Mouse (Mus musculus): Measurements from ENCODE around the gene Azgp1. TPM values are rescaled to one million over a fixed set of nuclear protein-coding genes. Genes with fewer than 3 reads are reported as not detected.
A peak's percentile ranks its signal among the peaks of the same experiment; 100 is the strongest.

Gene Azgp1
- polyA plus RNA-seq, 1 experiment from 2014 or later, result not detected

DNA sequence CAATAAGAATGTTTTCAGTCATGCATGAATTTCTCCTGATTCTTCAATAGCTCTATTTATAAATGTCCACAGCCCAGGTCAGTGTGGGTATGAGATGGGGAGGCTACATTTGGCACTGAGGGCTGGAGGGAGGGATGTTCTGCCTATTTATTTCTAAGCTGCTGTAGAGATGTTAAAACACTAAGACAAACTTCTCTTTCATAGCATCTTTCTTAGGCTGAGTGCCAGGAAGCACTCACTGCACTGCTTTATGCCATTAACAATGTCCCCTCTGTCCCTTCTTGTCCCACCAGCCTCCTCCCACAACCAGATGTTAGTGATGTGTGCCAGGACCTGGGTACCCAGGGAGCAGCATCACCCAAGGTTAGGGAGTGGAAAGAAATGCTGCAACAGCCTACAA lies 14.8 kb upstream of the Azgp1 start:
- peak; percentile 78 for ATAC-seq
- no peak overlapping the region for H3K4me3 ChIP-seq (ENCODE audit: low read length)

DNA sequence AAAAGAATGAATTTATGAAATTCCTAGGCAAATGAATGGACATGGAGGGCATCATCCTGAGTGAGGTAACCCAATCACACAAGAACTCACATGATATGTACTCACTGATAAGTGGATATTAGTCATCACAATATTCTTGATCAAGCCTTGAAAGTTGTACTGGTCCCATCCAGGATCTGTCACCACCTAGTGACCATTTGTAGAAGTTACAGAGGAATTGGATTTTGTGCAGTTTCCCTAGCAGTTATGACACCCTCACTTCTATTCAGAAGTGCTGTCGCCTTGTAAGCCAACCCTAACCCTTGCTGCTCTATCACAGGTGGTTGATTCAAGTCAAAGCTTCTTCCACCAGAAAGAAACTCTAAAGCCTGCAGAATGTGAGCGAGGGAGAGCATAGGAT lies 8.2 kb upstream of the Azgp1 start:
- Histone ChIP-seq H3K27ac (ENCODE audit: low read depth, low read length) (no peak overlapping the region), H3K4me2 (ENCODE audit: low read length) (no peak overlapping the region), H3K9me3 (ENCODE audit: control insufficient read depth, low read length) (no peaks in the 10 kb centered on the region), H3K27me3 (replicated peaks; ENCODE audit: control insufficient read depth, insufficient read depth, low read length) (no peaks in the 10 kb centered on the region), H3K36me3 (ENCODE audit: control insufficient read depth, insufficient read depth, low read length) (no peaks in the 10 kb centered on the region), H3K9ac (ENCODE audit: low read depth, low read length) (no peak overlapping the region), H3K4me3 (ENCODE audit: low read length) (no peak overlapping the region), H3K4me1 (ENCODE audit: control insufficient read depth, insufficient read depth, low read depth, low read length) (no peaks in the 10 kb centered on the region)
- ATAC-seq, result no peak
- WGBS, result 64% methylated on average over 2 of the region's 2 CpGs

More for the DNA sequence above, 14.8 kb upstream of the Azgp1 start:
- Histone ChIP-seq H3K4me2 (ENCODE audit: low read length) (no peak overlapping the region), H3K27ac (ENCODE audit: low read depth, low read length) (no peak overlapping the region), H3K36me3 (ENCODE audit: control insufficient read depth, insufficient read depth, low read length) (no peaks in the 10 kb centered on the region), H3K9me3 (ENCODE audit: control insufficient read depth, low read length) (no peaks in the 10 kb centered on the region), H3K9ac (ENCODE audit: low read depth, low read length) (no peak overlapping the region), H3K4me1 (ENCODE audit: control insufficient read depth, insufficient read depth, low read depth, low read length) (no peaks in the 10 kb centered on the region), H3K27me3 (replicated peaks; ENCODE audit: control insufficient read depth, insufficient read depth, low read length) (no peaks in the 10 kb centered on the region)

DNA sequence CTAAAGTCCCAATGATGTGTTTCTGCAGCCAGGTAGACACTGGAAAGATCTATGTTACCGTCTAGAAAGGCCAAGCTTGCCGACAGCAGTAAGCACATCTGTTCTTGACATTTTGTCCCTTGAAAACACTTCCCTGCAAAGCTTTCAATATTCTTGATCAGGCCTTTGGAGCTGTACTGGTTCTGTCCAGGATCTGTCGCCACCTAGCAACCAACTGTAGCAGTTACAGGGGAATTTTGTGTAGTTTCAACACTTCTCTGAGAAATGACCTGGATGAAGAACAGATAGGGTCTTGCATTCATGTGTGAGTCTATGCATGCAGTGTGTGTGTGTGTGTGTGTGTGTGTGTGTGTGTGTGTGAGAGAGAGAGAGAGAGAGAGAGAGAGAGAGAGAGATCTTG lies 7.6 kb upstream of the Azgp1 start:
- WGBS, result 49% methylated on average over 3 of the region's 3 CpGs
- Histone ChIP-seq H3K4me3 (ENCODE audit: low read length) (no peak overlapping the region), H3K36me3 (ENCODE audit: control insufficient read depth, insufficient read depth, low read length) (no peaks in the 10 kb centered on the region), H3K9ac (ENCODE audit: low read depth, low read length) (no peak overlapping the region), H3K4me1 (ENCODE audit: control insufficient read depth, insufficient read depth, low read depth, low read length) (no peaks in the 10 kb centered on the region), H3K9me3 (ENCODE audit: control insufficient read depth, low read length) (no peaks in the 10 kb centered on the region), H3K27me3 (replicated peaks; ENCODE audit: control insufficient read depth, insufficient read depth, low read length) (no peaks in the 10 kb centered on the region), H3K27ac (ENCODE audit: low read depth, low read length) (no peak overlapping the region), H3K4me2 (ENCODE audit: low read length) (no peak overlapping the region)
- no peak for ATAC-seq

DNA sequence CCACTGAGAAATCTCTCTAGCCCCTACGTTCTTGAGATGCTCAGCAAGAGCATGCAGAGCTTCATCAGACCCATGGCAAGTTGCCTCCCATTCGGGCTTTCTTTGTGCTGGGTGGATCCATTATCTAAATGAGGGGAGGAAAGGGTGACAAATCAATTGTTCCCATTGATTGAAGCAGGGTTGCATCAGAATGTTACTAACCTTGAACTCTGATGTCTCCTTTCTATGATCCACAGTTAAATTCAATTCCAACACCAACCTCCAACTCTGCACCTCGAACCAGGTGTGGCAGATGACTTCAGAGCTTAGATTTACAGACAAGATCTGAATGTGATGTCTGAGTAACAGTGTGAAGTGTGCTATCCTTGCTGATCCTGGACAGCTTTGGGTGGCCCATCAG lies 6.6 kb upstream of the Azgp1 start:
- Histone ChIP-seq H3K4me1 (ENCODE audit: control insufficient read depth, insufficient read depth, low read depth, low read length) (no peaks in the 10 kb centered on the region), H3K9me3 (ENCODE audit: control insufficient read depth, low read length) (no peaks in the 10 kb centered on the region), H3K4me3 (ENCODE audit: low read length) (no peak overlapping the region), H3K27ac (ENCODE audit: low read depth, low read length) (no peak overlapping the region), H3K27me3 (replicated peaks; ENCODE audit: control insufficient read depth, insufficient read depth, low read length) (no peaks in the 10 kb centered on the region), H3K4me2 (ENCODE audit: low read length) (no peak overlapping the region), H3K9ac (ENCODE audit: low read depth, low read length) (no peak overlapping the region), H3K36me3 (ENCODE audit: control insufficient read depth, insufficient read depth, low read length) (no peaks in the 10 kb centered on the region)
- 56% methylated on average over 3 of the region's 3 CpGs for WGBS
- no peak for ATAC-seq

DNA sequence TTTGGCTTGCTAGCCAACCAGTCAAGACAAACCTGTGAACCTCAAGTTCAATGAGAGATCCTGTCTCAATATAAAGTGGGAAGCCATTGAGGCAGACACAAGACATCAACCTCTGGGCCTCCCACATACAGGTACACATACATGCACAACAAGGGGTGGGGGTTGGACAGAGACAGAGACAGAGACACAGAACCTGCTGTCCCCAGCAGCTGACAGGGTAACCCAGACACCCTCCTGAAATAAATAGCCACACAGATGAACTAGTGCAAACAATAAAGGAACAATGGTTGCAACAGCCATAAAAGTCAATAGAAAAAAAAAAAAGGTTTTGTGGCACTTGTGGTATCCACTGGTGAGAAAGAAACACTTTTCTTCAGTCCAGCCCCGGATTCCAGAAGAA lies 5.9 kb upstream of the Azgp1 start:
- H3K4me2 ChIP-seq (ENCODE audit: low read length), result no peak overlapping the region
- ATAC-seq, result no peak
- no peaks in the 10 kb centered on the region for H3K4me1 ChIP-seq (ENCODE audit: control insufficient read depth, insufficient read depth, low read depth, low read length)
- H3K9ac ChIP-seq (ENCODE audit: low read depth, low read length), result no peak overlapping the region
- no peaks in the 10 kb centered on the region for H3K27me3 ChIP-seq (replicated peaks; ENCODE audit: control insufficient read depth, insufficient read depth, low read length)
- no peaks in the 10 kb centered on the region for H3K9me3 ChIP-seq (ENCODE audit: control insufficient read depth, low read length)
- H3K36me3 ChIP-seq (ENCODE audit: control insufficient read depth, insufficient read depth, low read length), result no peaks in the 10 kb centered on the region
- no peak overlapping the region for H3K4me3 ChIP-seq (ENCODE audit: low read length)
- H3K27ac ChIP-seq (ENCODE audit: low read depth, low read length), result no peak overlapping the region
- 66% methylated on average over 1 of the region's 1 CpGs for WGBS

DNA sequence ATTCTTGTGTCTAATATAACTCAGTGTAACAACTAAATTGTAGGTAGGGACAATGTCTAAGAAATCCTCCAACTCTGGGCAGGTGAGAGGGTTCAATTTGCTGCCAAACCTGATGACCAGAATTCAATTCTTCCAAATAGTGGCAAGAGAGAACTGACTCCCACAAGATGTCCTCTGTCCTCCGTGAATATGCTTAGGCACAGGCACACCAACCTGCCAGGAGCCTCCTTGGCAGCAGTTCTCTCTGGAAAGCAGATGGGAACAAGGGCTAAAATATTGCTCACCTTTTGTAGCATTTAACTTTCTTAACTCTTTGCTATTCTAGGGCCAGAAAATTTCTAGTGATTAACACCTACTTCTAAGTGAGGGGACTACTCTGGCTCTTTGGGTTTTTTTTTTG lies 4.0 kb upstream of the Azgp1 start:
- no peak overlapping the region for H3K27ac ChIP-seq (ENCODE audit: low read depth, low read length)
- no peaks in the 10 kb centered on the region for H3K27me3 ChIP-seq (replicated peaks; ENCODE audit: control insufficient read depth, insufficient read depth, low read length)
- no peaks in the 10 kb centered on the region for H3K36me3 ChIP-seq (ENCODE audit: control insufficient read depth, insufficient read depth, low read length)
- H3K9me3 ChIP-seq (ENCODE audit: control insufficient read depth, low read length), result no peaks in the 10 kb centered on the region
- H3K4me2 ChIP-seq (ENCODE audit: low read length), result no peak overlapping the region
- H3K4me1 ChIP-seq (ENCODE audit: control insufficient read depth, insufficient read depth, low read depth, low read length), result no peaks in the 10 kb centered on the region
- no peak overlapping the region for H3K9ac ChIP-seq (ENCODE audit: low read depth, low read length)
- no peak for ATAC-seq
- 58% methylated on average over 1 of the region's 1 CpGs for WGBS
- no peak overlapping the region for H3K4me3 ChIP-seq (ENCODE audit: low read length)

DNA sequence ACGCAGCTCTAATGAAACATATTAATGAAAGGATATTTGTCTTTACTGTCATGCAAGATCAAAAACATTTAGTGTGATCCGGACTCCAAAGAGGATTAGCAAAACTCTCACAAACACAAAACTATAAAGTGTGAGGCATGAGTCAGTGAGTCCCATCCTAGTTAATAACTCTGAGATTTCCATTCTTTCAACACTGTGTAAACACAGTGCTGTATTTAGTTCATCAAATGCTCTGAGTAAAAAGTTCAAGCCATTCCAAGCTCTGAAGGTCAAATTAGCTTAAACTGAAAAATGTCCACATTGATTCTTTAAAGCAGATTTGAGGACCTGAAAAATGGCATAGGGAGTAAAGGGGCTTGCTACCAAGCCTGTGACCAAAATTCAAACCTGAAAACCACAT lies 2.2 kb upstream of the Azgp1 start:
- no peak overlapping the region for H3K9ac ChIP-seq (ENCODE audit: low read depth, low read length)
- no peaks in the 10 kb centered on the region for H3K27me3 ChIP-seq (replicated peaks; ENCODE audit: control insufficient read depth, insufficient read depth, low read length)
- H3K4me1 ChIP-seq (ENCODE audit: control insufficient read depth, insufficient read depth, low read depth, low read length), result no peaks in the 10 kb centered on the region
- no peak overlapping the region for H3K4me3 ChIP-seq (ENCODE audit: low read length)
- H3K27ac ChIP-seq (ENCODE audit: low read depth, low read length), result no peak overlapping the region
- ATAC-seq, result no peak
- H3K4me2 ChIP-seq (ENCODE audit: low read length), result no peak overlapping the region
- H3K9me3 ChIP-seq (ENCODE audit: control insufficient read depth, low read length), result no peaks in the 10 kb centered on the region
- no peaks in the 10 kb centered on the region for H3K36me3 ChIP-seq (ENCODE audit: control insufficient read depth, insufficient read depth, low read length)
- WGBS, result 84% methylated on average over 2 of the region's 2 CpGs

DNA sequence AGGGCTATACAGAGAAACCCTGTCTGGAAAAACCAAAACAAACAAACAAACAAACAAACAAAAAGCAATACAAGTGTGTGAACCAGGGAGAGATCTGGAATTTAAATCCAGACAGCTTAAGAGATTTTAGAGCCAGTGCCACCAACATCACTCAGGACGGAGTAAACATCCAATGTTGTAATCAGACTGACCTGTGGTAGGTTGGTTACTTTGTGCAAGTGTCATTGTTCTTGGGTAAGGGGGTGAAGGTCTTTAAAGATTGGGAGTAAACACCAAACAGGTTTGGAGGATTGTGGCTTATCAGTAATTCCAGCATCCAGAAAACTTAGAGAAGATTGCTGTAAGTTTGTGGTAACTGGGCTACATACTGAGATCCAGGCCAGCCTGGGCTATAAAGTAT lies 5.0 kb downstream of the Azgp1 start:
- ATAC-seq, result no peak
- Histone ChIP-seq H3K27me3 (replicated peaks; ENCODE audit: control insufficient read depth, insufficient read depth, low read length) (no peaks in the 10 kb centered on the region), H3K9ac (ENCODE audit: low read depth, low read length) (no peak overlapping the region), H3K9me3 (ENCODE audit: control insufficient read depth, low read length) (no peaks in the 10 kb centered on the region), H3K27ac (ENCODE audit: low read depth, low read length) (no peak overlapping the region), H3K4me3 (ENCODE audit: low read length) (no peak overlapping the region), H3K4me2 (ENCODE audit: low read length) (no peak overlapping the region), H3K4me1 (ENCODE audit: control insufficient read depth, insufficient read depth, low read depth, low read length) (no peaks in the 10 kb centered on the region), H3K36me3 (ENCODE audit: control insufficient read depth, insufficient read depth, low read length) (no peaks in the 10 kb centered on the region)
- WGBS, result 100% methylated on average over 1 of the region's 1 CpGs

DNA sequence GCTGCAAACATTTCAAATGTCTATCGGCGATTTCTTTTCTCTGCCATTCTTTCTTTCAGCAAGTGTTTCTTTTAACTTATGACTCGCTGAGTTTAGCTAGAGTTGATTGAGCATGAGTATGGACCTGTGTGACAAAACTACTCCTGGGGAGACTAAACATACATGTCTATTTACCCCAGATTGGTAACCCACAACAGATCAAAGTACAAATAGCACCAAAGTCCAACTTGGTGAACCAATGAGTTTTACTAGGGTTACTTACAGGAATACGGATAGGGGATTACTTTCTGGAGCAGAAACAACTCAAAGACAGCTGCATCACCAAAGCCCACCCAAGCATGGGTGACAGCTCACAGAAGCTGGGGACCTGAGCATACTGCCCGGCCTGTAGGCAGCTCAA lies 28.1 kb downstream of the Azgp1 start:
- no peak for ATAC-seq
- Histone ChIP-seq H3K9ac (ENCODE audit: low read depth, low read length) (no peak overlapping the region), H3K4me3 (ENCODE audit: low read length) (no peak overlapping the region), H3K4me1 (ENCODE audit: control insufficient read depth, insufficient read depth, low read depth, low read length) (no peaks in the 10 kb centered on the region), H3K27ac (ENCODE audit: low read depth, low read length) (no peak overlapping the region), H3K9me3 (ENCODE audit: control insufficient read depth, low read length) (no peaks in the 10 kb centered on the region), H3K4me2 (ENCODE audit: low read length) (no peak overlapping the region), H3K36me3 (ENCODE audit: control insufficient read depth, insufficient read depth, low read length) (no peaks in the 10 kb centered on the region), H3K27me3 (replicated peaks; ENCODE audit: control insufficient read depth, insufficient read depth, low read length) (no peaks in the 10 kb centered on the region)
- 92% methylated on average over 5 of the region's 5 CpGs for WGBS

DNA sequence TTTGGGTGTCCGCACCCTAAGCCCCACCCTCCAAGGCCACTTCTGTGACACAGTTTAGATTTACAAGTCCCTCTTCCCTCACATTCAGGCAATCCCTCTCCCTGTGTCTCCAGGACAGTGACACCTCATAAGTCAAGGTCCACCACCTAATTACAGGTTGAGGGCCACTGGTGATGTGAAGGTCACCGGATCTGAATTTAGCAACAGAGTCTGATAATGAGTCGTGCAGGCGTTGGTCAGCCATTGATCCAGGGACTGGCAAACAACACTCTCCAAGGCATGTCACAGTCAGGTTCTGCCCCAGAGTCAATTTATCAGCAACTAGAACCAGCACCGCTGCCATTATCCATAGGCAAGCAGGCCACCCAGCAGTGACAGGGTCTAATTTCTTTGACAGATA lies 31.1 kb downstream of the Azgp1 start:
- Histone ChIP-seq H3K9ac (ENCODE audit: low read depth, low read length) (no peak overlapping the region), H3K27ac (ENCODE audit: low read depth, low read length) (no peak overlapping the region), H3K4me1 (ENCODE audit: control insufficient read depth, insufficient read depth, low read depth, low read length) (no peaks in the 10 kb centered on the region), H3K4me2 (ENCODE audit: low read length) (no peak overlapping the region), H3K27me3 (replicated peaks; ENCODE audit: control insufficient read depth, insufficient read depth, low read length) (no peaks in the 10 kb centered on the region), H3K36me3 (ENCODE audit: control insufficient read depth, insufficient read depth, low read length) (no peaks in the 10 kb centered on the region), H3K9me3 (ENCODE audit: control insufficient read depth, low read length) (no peaks in the 10 kb centered on the region), H3K4me3 (ENCODE audit: low read length) (no peak overlapping the region)
- 93% methylated on average over 5 of the region's 5 CpGs for WGBS
- ATAC-seq, result no peak

Data from hindbrain, embryonic 16.5 days (tissue).